Mouse (Mus musculus) lung, postnatal 0 days (tissue): ENCODE data around the gene Trap1.
"Not testable (repeated sequence)": the region's sequence is repeated elsewhere in the genome, so short reads cannot be mapped to it uniquely, and the experiment has no call there.

Source experiments
- CTCF ChIP-seq: IDR thresholded peaks from 2 replicates; pipeline ENCODE4 v1.5.1; 2016; ENCODE audit warnings: antibody characterized with exemption, mild to moderate bottlenecking
- EP300 ChIP-seq: IDR thresholded peaks from 2 replicates; pipeline ENCODE4 v1.6.1; 2016; ENCODE audit warnings: antibody characterized with exemption, mild to moderate bottlenecking, control low read depth

GRCm38 (mm10) chr16:4016786-4017185 is 60.8 kb downstream of the Trap1 start:
- not testable (repeated sequence) for TF ChIP-seq CTCF, EP300
